9 mouse cellular contexts compared by ENCODE assay signal in the genomic region with DNA sequence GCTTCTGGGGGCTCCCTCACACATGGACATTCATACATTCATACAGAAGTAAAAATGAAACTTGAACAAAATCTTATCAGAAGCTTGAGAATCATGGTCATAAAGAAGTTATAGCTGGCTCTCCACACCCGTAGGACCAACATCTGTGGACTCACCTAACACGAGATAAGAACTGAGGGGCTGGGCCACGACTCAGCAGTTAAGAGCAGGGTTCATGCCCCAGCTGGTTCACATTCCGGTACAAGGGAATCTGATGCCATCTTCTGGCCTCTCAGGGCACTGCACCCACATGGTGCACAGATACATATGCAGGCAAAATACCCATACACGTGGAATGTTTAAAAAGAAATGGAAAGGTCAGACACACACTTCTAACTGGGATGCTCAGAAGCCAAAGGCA. TPM values are rescaled to one million over a fixed set of nuclear protein-coding genes. Genes with fewer than 3 reads are reported as not detected.
DNase-seq lines count a peak whose midpoint lies in the region; TF ChIP-seq lines count a peak whose summit lies in the region.
"Had no signal": no experiment of that assay in that cellular context is flagged by ENCODE, and none has a peak within 500 bp of the region (broad histone marks: within the 10 kb centered on the region; RNA-seq: fewer than 3 reads in every experiment).

No protein-coding gene starts in this region.

- H3K79me2 ChIP-seq in CH12.LX (replicated peaks; ENCODE audit: control insufficient read depth, extremely low read depth, insufficient read depth, poor library complexity, severe bottlenecking) = peaks cover 4% of the 10 kb centered on the region; the same call in 1 of the 2 replicates

- no peak for TF ChIP-seq POLR2A in CH12.LX (IDR thresholded peaks at IDR 0.05; ENCODE audit: low read depth, low read length)

- in situ Hi-C loops in CH12.LX (cut with MboI; ENCODE audit: low pct_ligation_motif_present, low pct_unique_long_range_greater_than_20kb, low sequenced_read_pairs) = loop anchor here (5.0 kb wide), 1 partner anchor 231 kb away; no protein-coding TSS in a partner anchor

- no peaks in the 10 kb centered on the region for H3K27me3 ChIP-seq in CH12.LX (replicated peaks)
- no peaks in the 10 kb centered on the region for H3K27me3 ChIP-seq in splenic B cell, adult 2 months (ENCODE audit: control insufficient read depth, insufficient read depth, low read length, poor library complexity, severe bottlenecking)
- H3K27me3 ChIP-seq: embryonic facial prominence, embryonic 15.5 days had no signal

- peak; percentile 35 to 72 for DNase-seq in heart, adult 18-20 months
- DNase-seq in heart, postnatal 25 days (ENCODE audit: low spot score) = no peak
- DNase-seq in CH12.LX (ENCODE audit: extremely low read depth) = peak; percentile 89
- DNase-seq in brain, adult 2 months (ENCODE audit: low read depth, low spot score) = peak; percentile 36
- DNase-seq in gastrocnemius, adult 2 months = peak; percentile 59
- peak; percentile 89 to 90 for DNase-seq in kidney, postnatal 4 days
- peak; percentile 77 to 87 for DNase-seq in lung, postnatal 4 days
- peak; percentile 65 for DNase-seq in splenic B cell, adult 2 months (ENCODE audit: low read depth, low spot score)

- H3K4me3 ChIP-seq in CH12.LX (replicated peaks in 1 of 3; ENCODE audit: low read depth in 2 of 3, low read length in 2 of 3, poor library complexity in 1 of 3) = no peak overlapping the region
- no peak overlapping the region for H3K4me3 ChIP-seq in gastrocnemius, adult 2 months
- H3K4me3 ChIP-seq: embryonic facial prominence, embryonic 15.5 days had no signal

- intact Hi-C loops in heart, postnatal 25 days (cut with DNase I) = no loop called here
- intact Hi-C loops in gastrocnemius, adult 2 months (cut with DNase I) = no loop called here

- H3K9me3 ChIP-seq in CH12.LX (replicated peaks; ENCODE audit: low read length) = no peaks in the 10 kb centered on the region
- H3K9me3 ChIP-seq: embryonic facial prominence, embryonic 15.5 days had no signal

- H3K27ac ChIP-seq in CH12.LX (ENCODE audit: insufficient read depth, low read depth) = no peak overlapping the region
- no peak overlapping the region for H3K27ac ChIP-seq in gastrocnemius, adult 2 months
- H3K27ac ChIP-seq: embryonic facial prominence, embryonic 15.5 days had no signal

- no peak overlapping the region for H3K4me2 ChIP-seq in CH12.LX (ENCODE audit: insufficient read depth, low read depth, poor library complexity, severe bottlenecking)
- H3K4me2 ChIP-seq: embryonic facial prominence, embryonic 15.5 days had no signal

- TF ChIP-seq EP300 in CH12.LX (IDR thresholded peaks at IDR 0.05; ENCODE audit: low read length) = no peak

- peaks cover under 1 to 27% of the 10 kb centered on the region in 2 experiments for H3K4me1 ChIP-seq in CH12.LX (ENCODE audit: control insufficient read depth in 1 of 2, insufficient read depth in 2 of 2)

- dilution Hi-C loops in CH12.LX (cut with MboI; ENCODE audit: extremely low pct_ligation_motif_present, extremely low pct_unique_long_range_greater_than_20kb, low sequenced_read_pairs) = no loop called here

- TF ChIP-seq RAD21 in CH12.LX (IDR thresholded peaks at IDR 0.05; ENCODE audit: low read depth, low read length) = peak; percentile 95

- H3K9ac ChIP-seq in CH12.LX (ENCODE audit: insufficient read depth, low read depth) = no peak overlapping the region
- H3K9ac ChIP-seq: embryonic facial prominence, embryonic 15.5 days had no signal

- peak; percentile 87 to 94; a peak in 3 of 4 replicates for TF ChIP-seq CTCF in CH12.LX (conservative IDR thresholded peaks at IDR 0.05 in 1 of 2, IDR thresholded peaks at IDR 0.05 in 1 of 2; ENCODE audit: low read depth in 2 of 2, low read length in 2 of 2)
- peak; percentile 65 for TF ChIP-seq CTCF in gastrocnemius, adult 2 months (IDR thresholded peaks at IDR 0.05)

- peaks cover 0 to 18% of the 10 kb centered on the region in 2 experiments for H3K36me3 ChIP-seq in CH12.LX (replicated peaks in 1 of 2; ENCODE audit: control insufficient read depth in 1 of 2, insufficient read depth in 1 of 2, low read length in 1 of 2)
- H3K36me3 ChIP-seq in splenic B cell, adult 2 months (ENCODE audit: control insufficient read depth, insufficient read depth, low read length, poor library complexity, severe bottlenecking) = no peaks in the 10 kb centered on the region
- H3K36me3 ChIP-seq: embryonic facial prominence, embryonic 15.5 days had no signal

TF ChIP-seq in CH12.LX, 34 proteins besides CTCF, POLR2A, EP300 and RAD21:
- TF ChIP-seq BHLHE40 (IDR thresholded peaks at IDR 0.05; ENCODE audit: low read depth, low read length) = no peak
- no peak for TF ChIP-seq HCFC1 (IDR thresholded peaks at IDR 0.05; ENCODE audit: low read depth, low read length)
- TF ChIP-seq SIN3A (IDR thresholded peaks at IDR 0.05; ENCODE audit: low read length) = 0 out of 2 replicates have a peak, but pooled peaks have one; percentile 9
- no peak for TF ChIP-seq ETS1 (conservative IDR thresholded peaks at IDR 0.05; ENCODE audit: low read depth, low read length)
- no peak for TF ChIP-seq ZNF384 (IDR thresholded peaks at IDR 0.05; ENCODE audit: low read depth, low read length)
- peak; percentile 92 for TF ChIP-seq MAX (IDR thresholded peaks at IDR 0.05; ENCODE audit: low read length)
- no peak for TF ChIP-seq JUN (IDR thresholded peaks at IDR 0.05; ENCODE audit: insufficient read depth, low read depth, low read length)
- TF ChIP-seq ELF1 (IDR thresholded peaks at IDR 0.05; ENCODE audit: low read depth, low read length) = no peak
- TF ChIP-seq MAZ (IDR thresholded peaks at IDR 0.05; ENCODE audit: low read depth, low read length) = no peak
- TF ChIP-seq JUND (conservative IDR thresholded peaks at IDR 0.05; ENCODE audit: low read depth, low read length) = no peak
- TF ChIP-seq USF1 (IDR thresholded peaks at IDR 0.05; ENCODE audit: low read depth, low read length) = no peak
- no peak for TF ChIP-seq TBP (conservative IDR thresholded peaks at IDR 0.05; ENCODE audit: low read depth, low read length)
- TF ChIP-seq KAT2A (IDR thresholded peaks at IDR 0.05; ENCODE audit: insufficient replicate concordance, low read length) = no peak
- TF ChIP-seq MYC (IDR thresholded peaks at IDR 0.05; ENCODE audit: low read depth, low read length) = peak; percentile 94
- peak; percentile 21; the same call in 1 of the 2 replicates for TF ChIP-seq IRF4 (IDR thresholded peaks at IDR 0.05; ENCODE audit: low read depth, low read length)
- peak; percentile 99 for TF ChIP-seq SMC3 (IDR thresholded peaks at IDR 0.05; ENCODE audit: low read depth, low read length)
- peak; percentile 91 for TF ChIP-seq ZC3H11A (IDR thresholded peaks at IDR 0.05; ENCODE audit: low read depth, low read length)
- no peak for TF ChIP-seq ZMIZ1 (IDR thresholded peaks at IDR 0.05; ENCODE audit: low read depth, low read length)
- no peak for TF ChIP-seq POLR2AphosphoS2 (IDR thresholded peaks at IDR 0.05; ENCODE audit: low read depth, low read length)
- no peak for TF ChIP-seq TCF12 (IDR thresholded peaks at IDR 0.05; ENCODE audit: low read depth, low read length)
- no peak for TF ChIP-seq MEF2A (IDR thresholded peaks at IDR 0.05; ENCODE audit: borderline replicate concordance, low read depth, low read length)
- no peak for TF ChIP-seq UBTF (IDR thresholded peaks at IDR 0.05; ENCODE audit: low read depth, low read length)
- TF ChIP-seq NELFE (IDR thresholded peaks at IDR 0.05; ENCODE audit: low read depth, low read length) = no peak; the same call in 1 of the 2 replicates
- TF ChIP-seq E2F4 (IDR thresholded peaks at IDR 0.05; ENCODE audit: insufficient replicate concordance, low read depth, low read length) = no peak
- TF ChIP-seq CHD2 (IDR thresholded peaks at IDR 0.05; ENCODE audit: low read length) = no peak
- no peak for TF ChIP-seq MXI1 (IDR thresholded peaks at IDR 0.05; ENCODE audit: low read depth, low read length)
- 0 out of 2 replicates have a peak, but pooled peaks have one; percentile 39 for TF ChIP-seq MAFK (IDR thresholded peaks at IDR 0.05; ENCODE audit: insufficient replicate concordance, low read length)
- TF ChIP-seq CHD1 (IDR thresholded peaks at IDR 0.05; ENCODE audit: low read depth, low read length) = no peak
- TF ChIP-seq GABPA (IDR thresholded peaks at IDR 0.05; ENCODE audit: insufficient replicate concordance, low read depth, low read length) = no peak
- no peak for TF ChIP-seq RCOR1 (conservative IDR thresholded peaks at IDR 0.05; ENCODE audit: low read depth, low read length)
- TF ChIP-seq PAX5 (IDR thresholded peaks at IDR 0.05; ENCODE audit: low read length) = no peak
- TF ChIP-seq NRF1 (IDR thresholded peaks at IDR 0.05; ENCODE audit: low read depth, low read length) = no peak
- no peak for TF ChIP-seq ZKSCAN1 (IDR thresholded peaks at IDR 0.05; ENCODE audit: borderline replicate concordance, low read depth, low read length)
- TF ChIP-seq USF2 (conservative IDR thresholded peaks at IDR 0.05; ENCODE audit: low read depth, low read length) = no peak

RNA-seq across cellular contexts. Expression of a gene that starts 3.1 kb away (rescaled TPM):
- total RNA-seq in heart, adult 18-20 months (2021) = 10 to 100 TPM; 19.6 to 20.0 TPM
- 10 to 100 TPM; 11.7 to 12.0 TPM for total RNA-seq in heart, postnatal 25 days (2021)
- total RNA-seq in CH12.LX (2012; rRNA removed) = 38.8 and 44.2 TPM in 2 replicates
- total RNA-seq in CH12.LX (2014; rRNA removed) = 62.3 and 62.5 TPM in 2 replicates
- 57.8 and 58.2 TPM in 2 replicates for polyA plus RNA-seq in CH12.LX (2012; ENCODE audit: insufficient read length, low read depth)
- total RNA-seq in gastrocnemius, adult 2 months (2021) = 10 to 100 TPM; 33.5 to 40.6 TPM

RNA-seq across cellular contexts. Expression of a gene that starts 3.2 kb away (rescaled TPM):
- 10 to 100 TPM; 42.8 to 46.0 TPM for total RNA-seq in heart, adult 18-20 months (2021)
- 10 to 100 TPM; 36.0 to 40.8 TPM for total RNA-seq in heart, postnatal 25 days (2021)
- total RNA-seq in CH12.LX (2012; rRNA removed) (13.0 and 16.1 TPM in 2 replicates), CH12.LX (2014; rRNA removed) (22.6 and 27.3 TPM in 2 replicates)
- 22.2 and 28.3 TPM in 2 replicates for polyA plus RNA-seq in CH12.LX (2012; ENCODE audit: insufficient read length, low read depth)
- total RNA-seq in gastrocnemius, adult 2 months (2021) = 10 to 100 TPM; 37.4 to 50.1 TPM

RNA-seq across cellular contexts. Expression of a gene that starts 29.2 kb away (rescaled TPM):
- 1 to 10 TPM; 1.2 to 1.6 TPM for total RNA-seq in heart, adult 18-20 months (2021)
- total RNA-seq in heart, postnatal 25 days (2021) = 1 to 10 TPM in 1 of 2 experiments, under 1 TPM in 1; 0.87 to 1.1 TPM
- total RNA-seq in CH12.LX (2012; rRNA removed) = 0.92 and 1.7 TPM in 2 replicates
- 0.45 and 0.77 TPM in 2 replicates for total RNA-seq in CH12.LX (2014; rRNA removed)
- polyA plus RNA-seq in CH12.LX (2012; ENCODE audit: insufficient read length, low read depth) = 0.44 and 0.87 TPM in 2 replicates
- total RNA-seq in gastrocnemius, adult 2 months (2021) = under 1 TPM; 0.26 to 0.95 TPM
